Mouse (Mus musculus): Measurements from ENCODE around the gene Adpgk. TPM values are rescaled to one million over a fixed set of nuclear protein-coding genes. Genes with fewer than 3 reads are reported as not detected.

Gene Adpgk
- polyA plus RNA-seq, 1 experiment from 2014 or later = 21.9 TPM

- no peak for ATAC-seq
- H3K4me2 ChIP-seq (ENCODE audit: low read length) = peak overlapping the region; percentile 39
- H3K9ac ChIP-seq (ENCODE audit: low read depth, low read length) = no peak overlapping the region
- H3K27me3 ChIP-seq (ENCODE audit: control insufficient read depth, insufficient read depth, low read depth, low read length) = no peaks in the 10 kb centered on the region
- H3K4me1 ChIP-seq (ENCODE audit: control insufficient read depth, insufficient read depth, low read length) = 0 out of 2 replicates have a peak, but pooled peaks cover 2% of the 10 kb centered on the region
- no peak overlapping the region for H3K4me3 ChIP-seq (ENCODE audit: low read depth, low read length)
- no peaks in the 10 kb centered on the region for H3K36me3 ChIP-seq (ENCODE audit: control insufficient read depth, insufficient read depth, low read length)
- WGBS = 55% methylated on average over 7 of the region's 7 CpGs
- no peak overlapping the region for H3K27ac ChIP-seq (ENCODE audit: low read length)
- H3K9me3 ChIP-seq (replicated peaks; ENCODE audit: control insufficient read depth, low read length, poor library complexity, severe bottlenecking) = no peaks in the 10 kb centered on the region
These were observed 8.7 kb upstream of the Adpgk start for GRCm38 (mm10) chr9:59282683-59282986.

GRCm38 (mm10) chr9:59285614-59286013 is 5.7 kb upstream of the Adpgk start:
- Histone ChIP-seq H3K4me3 (ENCODE audit: low read depth, low read length) (no peak overlapping the region), H3K27me3 (ENCODE audit: control insufficient read depth, insufficient read depth, low read depth, low read length) (no peaks in the 10 kb centered on the region), H3K4me1 (ENCODE audit: control insufficient read depth, insufficient read depth, low read length) (0 out of 2 replicates have a peak, but pooled peaks cover 2% of the 10 kb centered on the region), H3K4me2 (ENCODE audit: low read length) (no peak overlapping the region), H3K9me3 (replicated peaks; ENCODE audit: control insufficient read depth, low read length, poor library complexity, severe bottlenecking) (no peaks in the 10 kb centered on the region), H3K36me3 (ENCODE audit: control insufficient read depth, insufficient read depth, low read length) (no peaks in the 10 kb centered on the region), H3K27ac (ENCODE audit: low read length) (no peak overlapping the region), H3K9ac (ENCODE audit: low read depth, low read length) (no peak overlapping the region)
- ATAC-seq = no peak
- 68% methylated on average over 6 of the region's 6 CpGs for WGBS

GRCm38 (mm10) chr9:59288058-59288457 is 3.3 kb upstream of the Adpgk start:
- Histone ChIP-seq H3K27ac (ENCODE audit: low read length) (no peak overlapping the region), H3K9me3 (replicated peaks; ENCODE audit: control insufficient read depth, low read length, poor library complexity, severe bottlenecking) (no peaks in the 10 kb centered on the region), H3K36me3 (ENCODE audit: control insufficient read depth, insufficient read depth, low read length) (no peaks in the 10 kb centered on the region), H3K4me1 (ENCODE audit: control insufficient read depth, insufficient read depth, low read length) (peaks cover 10% of the 10 kb centered on the region), H3K27me3 (ENCODE audit: control insufficient read depth, insufficient read depth, low read depth, low read length) (no peaks in the 10 kb centered on the region), H3K4me2 (ENCODE audit: low read length) (no peak overlapping the region), H3K9ac (ENCODE audit: low read depth, low read length) (no peak overlapping the region), H3K4me3 (ENCODE audit: low read depth, low read length) (no peak overlapping the region)
- 77% methylated on average over 5 of the region's 5 CpGs for WGBS
- ATAC-seq = no peak

GRCm38 (mm10) chr9:59288685-59289410 is 2.5 kb upstream of the Adpgk start:
- no peak overlapping the region for H3K4me3 ChIP-seq (ENCODE audit: low read depth, low read length)
- no peaks in the 10 kb centered on the region for H3K9me3 ChIP-seq (replicated peaks; ENCODE audit: control insufficient read depth, low read length, poor library complexity, severe bottlenecking)
- no peaks in the 10 kb centered on the region for H3K36me3 ChIP-seq (ENCODE audit: control insufficient read depth, insufficient read depth, low read length)
- no peak overlapping the region for H3K4me2 ChIP-seq (ENCODE audit: low read length)
- 68% methylated on average over 3 of the region's 3 CpGs for WGBS
- H3K9ac ChIP-seq (ENCODE audit: low read depth, low read length) = no peak overlapping the region
- H3K27me3 ChIP-seq (ENCODE audit: control insufficient read depth, insufficient read depth, low read depth, low read length) = no peaks in the 10 kb centered on the region
- ATAC-seq = no peak
- H3K4me1 ChIP-seq (ENCODE audit: control insufficient read depth, insufficient read depth, low read length) = peaks cover 10% of the 10 kb centered on the region
- H3K27ac ChIP-seq (ENCODE audit: low read length) = no peak overlapping the region

- ATAC-seq = no peak
- Histone ChIP-seq H3K9me3 (replicated peaks; ENCODE audit: control insufficient read depth, low read length, poor library complexity, severe bottlenecking) (no peaks in the 10 kb centered on the region), H3K4me2 (ENCODE audit: low read length) (no peak overlapping the region), H3K36me3 (ENCODE audit: control insufficient read depth, insufficient read depth, low read length) (no peaks in the 10 kb centered on the region), H3K27me3 (ENCODE audit: control insufficient read depth, insufficient read depth, low read depth, low read length) (no peaks in the 10 kb centered on the region), H3K4me3 (ENCODE audit: low read depth, low read length) (no peak overlapping the region), H3K9ac (ENCODE audit: low read depth, low read length) (no peak overlapping the region), H3K27ac (ENCODE audit: low read length) (no peak overlapping the region), H3K4me1 (ENCODE audit: control insufficient read depth, insufficient read depth, low read length) (peaks cover 10% of the 10 kb centered on the region)
- 80% methylated on average over 6 of the region's 6 CpGs for WGBS
These were observed 1.7 kb upstream of the Adpgk start for GRCm38 (mm10) chr9:59289529-59290115.

- no peak for ATAC-seq
- Histone ChIP-seq H3K4me1 (ENCODE audit: control insufficient read depth, insufficient read depth, low read length) (peaks cover 12% of the 10 kb centered on the region), H3K36me3 (ENCODE audit: control insufficient read depth, insufficient read depth, low read length) (no peaks in the 10 kb centered on the region), H3K9ac (ENCODE audit: low read depth, low read length) (peak overlapping the region; percentile 87), H3K27ac (ENCODE audit: low read length) (peak overlapping the region; percentile 88), H3K4me2 (ENCODE audit: low read length) (peak overlapping the region; percentile 71), H3K9me3 (replicated peaks; ENCODE audit: control insufficient read depth, low read length, poor library complexity, severe bottlenecking) (no peaks in the 10 kb centered on the region), H3K4me3 (ENCODE audit: low read depth, low read length) (peak overlapping the region; percentile 90), H3K27me3 (ENCODE audit: control insufficient read depth, insufficient read depth, low read depth, low read length) (no peaks in the 10 kb centered on the region)
- WGBS = 1% methylated on average over 49 of the region's 50 CpGs
These were observed 532 bp downstream of the Adpgk start for GRCm38 (mm10) chr9:59291688-59292492.

- Histone ChIP-seq H3K4me2 (ENCODE audit: low read length) (peak overlapping the region; percentile 71), H3K4me3 (ENCODE audit: low read depth, low read length) (peak overlapping the region; percentile 90; the same call in 1 of the 2 replicates), H3K9ac (ENCODE audit: low read depth, low read length) (no peak overlapping the region), H3K27me3 (ENCODE audit: control insufficient read depth, insufficient read depth, low read depth, low read length) (no peaks in the 10 kb centered on the region), H3K9me3 (replicated peaks; ENCODE audit: control insufficient read depth, low read length, poor library complexity, severe bottlenecking) (no peaks in the 10 kb centered on the region), H3K36me3 (ENCODE audit: control insufficient read depth, insufficient read depth, low read length) (no peaks in the 10 kb centered on the region), H3K4me1 (ENCODE audit: control insufficient read depth, insufficient read depth, low read length) (peaks cover 12% of the 10 kb centered on the region), H3K27ac (ENCODE audit: low read length) (no peak overlapping the region)
- no peak for ATAC-seq
- 47% methylated on average over 3 of the region's 3 CpGs for WGBS
These were observed 1.1 kb downstream of the Adpgk start for GRCm38 (mm10) chr9:59292493-59292875.

GRCm38 (mm10) chr9:59296419-59296818 is 5.1 kb downstream of the Adpgk start:
- no peaks in the 10 kb centered on the region for H3K36me3 ChIP-seq (ENCODE audit: control insufficient read depth, insufficient read depth, low read length)
- no peak overlapping the region for H3K4me2 ChIP-seq (ENCODE audit: low read length)
- H3K27me3 ChIP-seq (ENCODE audit: control insufficient read depth, insufficient read depth, low read depth, low read length) = no peaks in the 10 kb centered on the region
- H3K9ac ChIP-seq (ENCODE audit: low read depth, low read length) = no peak overlapping the region
- no peak for ATAC-seq
- no peak overlapping the region for H3K27ac ChIP-seq (ENCODE audit: low read length)
- no peaks in the 10 kb centered on the region for H3K9me3 ChIP-seq (replicated peaks; ENCODE audit: control insufficient read depth, low read length, poor library complexity, severe bottlenecking)
- peaks cover 12% of the 10 kb centered on the region for H3K4me1 ChIP-seq (ENCODE audit: control insufficient read depth, insufficient read depth, low read length)
- 96% methylated on average over 2 of the region's 2 CpGs for WGBS
- no peak overlapping the region for H3K4me3 ChIP-seq (ENCODE audit: low read depth, low read length)

GRCm38 (mm10) chr9:59307890-59308289 is 16.5 kb downstream of the Adpgk start:
- 93% methylated on average over 2 of the region's 2 CpGs for WGBS
- H3K27me3 ChIP-seq (ENCODE audit: control insufficient read depth, insufficient read depth, low read depth, low read length) = no peaks in the 10 kb centered on the region
- H3K9ac ChIP-seq (ENCODE audit: low read depth, low read length) = no peak overlapping the region
- no peak for ATAC-seq
- peaks cover 9% of the 10 kb centered on the region for H3K36me3 ChIP-seq (ENCODE audit: control insufficient read depth, insufficient read depth, low read length)
- no peak overlapping the region for H3K27ac ChIP-seq (ENCODE audit: low read length)
- no peak overlapping the region for H3K4me2 ChIP-seq (ENCODE audit: low read length)
- H3K4me1 ChIP-seq (ENCODE audit: control insufficient read depth, insufficient read depth, low read length) = no peaks in the 10 kb centered on the region
- H3K4me3 ChIP-seq (ENCODE audit: low read depth, low read length) = no peak overlapping the region
- H3K9me3 ChIP-seq (replicated peaks; ENCODE audit: control insufficient read depth, low read length, poor library complexity, severe bottlenecking) = no peaks in the 10 kb centered on the region

All from midbrain, embryonic 16.5 days (tissue).